Mouse (Mus musculus) kidney, adult 2 months (tissue): Measurements from ENCODE around the gene Snrnp25.

Experiments used
- CTCF ChIP-seq: fragments of 200-500 bp; conservative IDR thresholded peaks from 2 replicates; pipeline ENCODE4 v1.5.1; 2011; ENCODE audit warnings: low read depth, mild to moderate bottlenecking, control low read depth, low read length, moderate library complexity, mixed read lengths; ENCODE audit not compliant: insufficient read depth, insufficient read length
- POLR2A ChIP-seq: fragments of 200-500 bp; IDR thresholded peaks from one replicate; pipeline ENCODE4 v1.6.1; 2011; ENCODE audit warnings: low read depth, low read length, control low read depth

- no peak for TF ChIP-seq CTCF
- TF ChIP-seq POLR2A = no peak
These were observed 43.1 kb downstream of the Snrnp25 start for GRCm38 (mm10) chr11:32248350-32248749.
